Comparison of ENCODE assay signal across 11 mouse cellular contexts in the genomic region with DNA sequence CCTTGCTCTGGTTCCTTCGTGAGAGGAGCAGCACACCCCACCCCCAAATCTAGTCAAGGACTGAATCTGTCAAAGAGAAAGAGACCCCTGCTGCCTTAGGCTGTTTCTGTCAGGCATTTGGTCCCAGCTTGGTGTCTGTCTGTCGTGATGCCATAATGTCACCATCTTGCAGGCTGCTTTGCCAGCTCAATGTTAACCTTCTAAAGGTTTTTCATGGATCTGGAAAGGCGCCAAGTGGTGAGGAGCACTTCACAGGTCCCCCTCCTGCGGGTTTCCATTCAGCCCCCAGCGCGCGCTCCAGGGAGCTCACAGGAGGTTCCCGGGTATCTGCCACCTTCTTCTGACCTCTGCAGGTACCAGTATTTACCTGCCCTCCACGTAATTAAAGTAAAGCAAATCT.
"Had no signal": no experiment of that assay in that cellular context is flagged by ENCODE, and none has a peak within 500 bp of the region (broad histone marks: within the 10 kb centered on the region; RNA-seq: fewer than 3 reads in every experiment).

No protein-coding gene starts in this region.

- H3K4me3 ChIP-seq: layer of hippocampus, adult 2 months; limb, embryonic 12.5 days; midbrain, embryonic 12.5 days; neural tube, embryonic 15.5 days; stomach, embryonic 15.5 days had no signal

- H3K4me1 ChIP-seq: midbrain, embryonic 12.5 days had no signal

- H3K4me2 ChIP-seq: limb, embryonic 12.5 days; midbrain, embryonic 12.5 days; neural tube, embryonic 15.5 days; stomach, embryonic 15.5 days had no signal

- DNase-seq: kidney, adult 18-20 months; kidney, postnatal 10 days; kidney, postnatal 4 days; right cerebral cortex, postnatal 14 days; thymus, adult 2 months; thymus, postnatal 4 days had no signal

- H3K27me3 ChIP-seq: limb, embryonic 12.5 days; neural tube, embryonic 15.5 days; stomach, embryonic 15.5 days had no signal

- H3K36me3 ChIP-seq: limb, embryonic 12.5 days; midbrain, embryonic 12.5 days; neural tube, embryonic 15.5 days; stomach, embryonic 15.5 days had no signal

- H3K9me3 ChIP-seq: limb, embryonic 12.5 days; midbrain, embryonic 12.5 days; neural tube, embryonic 15.5 days; stomach, embryonic 15.5 days had no signal

- H3K9ac ChIP-seq: limb, embryonic 12.5 days; midbrain, embryonic 12.5 days; neural tube, embryonic 15.5 days; stomach, embryonic 15.5 days had no signal

- H3K27ac ChIP-seq: layer of hippocampus, adult 2 months; limb, embryonic 12.5 days; midbrain, embryonic 12.5 days; neural tube, embryonic 15.5 days; stomach, embryonic 15.5 days had no signal
